Mouse (Mus musculus): ENCODE measurements at regions not wholly inside any gene's neighbourhood (a gene's known extent, or its start where the extent isn't known, plus 50 kb on each side); places are given as distances from the start of the nearest gene placed in this dataset.

DNA sequence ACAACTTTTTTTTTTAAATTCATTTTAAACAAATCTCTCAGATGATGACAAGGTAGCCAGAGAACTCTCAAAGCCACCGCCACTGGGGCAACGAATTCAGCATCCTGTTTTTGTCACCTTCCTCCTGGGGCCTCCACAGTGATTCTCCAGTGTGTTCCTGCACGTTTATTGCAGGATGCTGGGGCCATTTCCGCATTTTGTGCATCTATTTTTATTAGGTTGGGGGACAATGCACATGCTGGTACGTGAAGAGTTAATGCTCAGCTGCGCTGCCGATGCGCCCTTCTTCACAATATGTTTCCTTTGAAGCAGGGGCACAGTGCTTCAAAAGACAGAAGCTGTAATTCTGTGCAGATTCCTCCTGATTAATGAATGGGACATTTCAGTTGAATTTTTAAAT, 246.9 kb downstream of the Mtx2 start:
- no peak for TF ChIP-seq CTCF (IDR thresholded peaks at IDR 0.05; ENCODE audit: borderline replicate concordance, insufficient read depth, low read depth, low read length)
- no peak for TF ChIP-seq POLR2A (IDR thresholded peaks at IDR 0.05; ENCODE audit: borderline replicate concordance, insufficient read depth, low read length)
